Mouse (Mus musculus): ENCODE measurements around the gene Nup85.

DNA sequence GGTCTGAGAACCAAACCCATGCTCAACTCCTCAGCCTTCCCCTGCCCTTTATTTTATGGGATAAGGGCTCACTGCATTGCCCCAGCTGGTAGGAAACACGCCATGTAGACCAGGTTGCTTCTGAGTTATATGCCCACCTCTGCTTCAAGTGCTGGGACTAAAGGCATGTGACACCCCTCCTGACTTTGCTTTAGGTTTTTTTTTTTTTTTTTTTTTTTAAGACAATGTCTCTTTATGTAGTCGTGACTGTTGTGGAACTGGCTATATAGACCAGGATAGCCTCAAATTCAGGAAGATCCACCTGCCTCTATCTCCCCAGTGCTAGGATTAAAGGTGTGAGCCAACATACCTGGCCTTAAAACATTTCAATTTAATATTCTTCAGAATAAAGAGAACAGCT is 41.5 kb upstream of the Nup85 start:
- TF ChIP-seq CTCF (IDR thresholded peaks at IDR 0.05; ENCODE audit: borderline replicate concordance, insufficient read depth, low read depth, low read length), result no peak
- no peak for TF ChIP-seq POLR2A (IDR thresholded peaks at IDR 0.05; ENCODE audit: borderline replicate concordance, insufficient read depth, low read length)

Data from cerebellum, adult 2 months (tissue).